8 mouse cellular contexts compared by ENCODE assay signal in the genomic region with DNA sequence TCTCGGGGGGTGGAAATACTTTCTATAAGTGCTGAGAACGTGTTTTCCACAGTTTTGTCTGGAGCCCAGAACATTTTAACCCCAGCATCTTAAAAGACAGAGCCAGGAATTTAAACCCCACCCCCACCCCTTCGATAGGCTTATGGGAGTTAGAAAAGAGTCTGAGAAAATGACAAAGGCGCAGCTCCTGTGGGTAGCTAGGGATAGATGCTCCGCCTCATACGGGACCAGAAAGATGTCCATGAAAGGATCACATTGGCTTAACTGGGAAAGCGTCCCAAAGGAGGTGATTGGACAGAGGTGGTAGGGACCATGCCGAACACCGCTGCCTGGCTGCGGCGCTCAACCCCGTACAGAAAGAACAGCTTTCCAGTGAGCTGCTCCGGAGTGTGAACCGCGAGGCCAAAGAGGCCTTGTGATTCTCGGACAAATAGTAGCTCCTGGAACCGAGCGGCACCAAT. TPM values are rescaled to one million over a fixed set of nuclear protein-coding genes. Genes with fewer than 3 reads are reported as not detected.
A peak's percentile ranks its signal among the peaks of the same experiment; 100 is the strongest.
DNase-seq lines count a peak whose midpoint lies in the region; ATAC-seq and TF ChIP-seq lines count a peak whose summit lies in the region.

No protein-coding gene starts in this region.

- ATAC-seq in lung, embryonic 15.5 days (ENCODE audit: borderline replicate concordance, extremely low read depth, low FRiP score, low TSS enrichment), result peak; percentile 69
- peak; percentile 65 for ATAC-seq in forebrain, postnatal 0 days
- peak; percentile 13 for ATAC-seq in inflammation-experienced regulatory T-cells, adult 6 months
- ATAC-seq in liver, embryonic 13.5 days (ENCODE audit: low read depth), result no peak
- ATAC-seq in neural tube, embryonic 14.5 days (ENCODE audit: low read depth), result peak; percentile 62

- no peaks in the 10 kb centered on the region for H3K27me3 ChIP-seq in lung, embryonic 15.5 days
- no peaks in the 10 kb centered on the region for H3K27me3 ChIP-seq in forebrain, postnatal 0 days (ENCODE audit: insufficient read depth, low read length)
- H3K27me3 ChIP-seq in liver, embryonic 13.5 days, result peaks cover 56% of the 10 kb centered on the region
- H3K27me3 ChIP-seq in neural tube, embryonic 14.5 days (ENCODE audit: control insufficient read depth, insufficient read depth, low read length), result no peaks in the 10 kb centered on the region

- no peak for DNase-seq in lung, adult 18-20 months
- peak; percentile 29 to 42 for DNase-seq in cerebellum, adult 18-20 months
- DNase-seq in forebrain, postnatal 0 days, result no peak
- DNase-seq in liver, embryonic 13.5 days, result no peak
- no peak for DNase-seq in spleen, adult 12 weeks (ENCODE audit: low spot score)

- no peaks in the 10 kb centered on the region for H3K9me3 ChIP-seq in lung, embryonic 15.5 days
- no peaks in the 10 kb centered on the region for H3K9me3 ChIP-seq in forebrain, postnatal 0 days (ENCODE audit: low read length)
- no peaks in the 10 kb centered on the region for H3K9me3 ChIP-seq in liver, embryonic 13.5 days (replicated peaks)
- no peaks in the 10 kb centered on the region for H3K9me3 ChIP-seq in neural tube, embryonic 14.5 days (ENCODE audit: control insufficient read depth, low read length)

- peak overlapping the region; percentile 73 for H3K27ac ChIP-seq in lung, embryonic 15.5 days
- peak overlapping the region; percentile 59 for H3K27ac ChIP-seq in forebrain, postnatal 0 days (ENCODE audit: low read depth, low read length)
- H3K27ac ChIP-seq in liver, embryonic 13.5 days, result no peak overlapping the region
- peak overlapping the region; percentile 75 for H3K27ac ChIP-seq in neural tube, embryonic 14.5 days (ENCODE audit: low read depth, low read length)

- H3K36me3 ChIP-seq in lung, embryonic 15.5 days, result no peaks in the 10 kb centered on the region
- no peaks in the 10 kb centered on the region for H3K36me3 ChIP-seq in forebrain, postnatal 0 days (ENCODE audit: insufficient read depth)
- H3K36me3 ChIP-seq in liver, embryonic 13.5 days, result no peaks in the 10 kb centered on the region
- H3K36me3 ChIP-seq in neural tube, embryonic 14.5 days (ENCODE audit: control insufficient read depth, insufficient read depth, low read length), result no peaks in the 10 kb centered on the region

- peak overlapping the region; percentile 38 for H3K9ac ChIP-seq in lung, embryonic 15.5 days
- peak overlapping the region; percentile 53 for H3K9ac ChIP-seq in forebrain, postnatal 0 days
- H3K9ac ChIP-seq in liver, embryonic 13.5 days, result no peak overlapping the region
- peak overlapping the region; percentile 52 for H3K9ac ChIP-seq in neural tube, embryonic 14.5 days (replicated peaks; ENCODE audit: low read depth, low read length)

- peak overlapping the region; percentile 93 for H3K4me2 ChIP-seq in lung, embryonic 15.5 days
- peak overlapping the region; percentile 95 for H3K4me2 ChIP-seq in forebrain, postnatal 0 days (ENCODE audit: low read depth)
- H3K4me2 ChIP-seq in liver, embryonic 13.5 days, result peak overlapping the region; percentile 66
- H3K4me2 ChIP-seq in neural tube, embryonic 14.5 days (ENCODE audit: low read depth, low read length), result peak overlapping the region; percentile 84

- H3K4me3 ChIP-seq in lung, embryonic 15.5 days, result peak overlapping the region; percentile 46
- H3K4me3 ChIP-seq in forebrain, postnatal 0 days (ENCODE audit: low read depth, low read length), result peak overlapping the region; percentile 57
- H3K4me3 ChIP-seq in liver, embryonic 13.5 days (replicated peaks), result peak overlapping the region; percentile 46
- peak overlapping the region; percentile 41 for H3K4me3 ChIP-seq in neural tube, embryonic 14.5 days (ENCODE audit: low read depth, low read length)

- WGBS in lung, embryonic 15.5 days, result under 1% methylated on average over 18 of the region's 18 CpGs
- WGBS in forebrain, postnatal 0 days, result under 1% methylated on average over 18 of the region's 18 CpGs
- 3% methylated on average over 18 of the region's 18 CpGs for WGBS in liver, embryonic 13.5 days (ENCODE audit: insufficient replicate concordance)
- WGBS in neural tube, embryonic 14.5 days, result 1% methylated on average over 18 of the region's 18 CpGs

- H3K4me1 ChIP-seq in lung, embryonic 15.5 days, result peaks cover 16% of the 10 kb centered on the region
- 0 out of 2 replicates have a peak, but pooled peaks cover 3% of the 10 kb centered on the region for H3K4me1 ChIP-seq in forebrain, postnatal 0 days (ENCODE audit: insufficient read depth)
- peaks cover 9% of the 10 kb centered on the region; the same call in 1 of the 2 replicates for H3K4me1 ChIP-seq in liver, embryonic 13.5 days (replicated peaks)
- H3K4me1 ChIP-seq in neural tube, embryonic 14.5 days (ENCODE audit: control insufficient read depth, insufficient read depth, low read length), result peaks cover 4% of the 10 kb centered on the region; the same call in 1 of the 2 replicates

- no peak for TF ChIP-seq CTCF in forebrain, postnatal 0 days (IDR thresholded peaks at IDR 0.05; ENCODE audit: low read depth)

RNA-seq across cellular contexts. Expression of gene Kdm7a, which starts 50.6 kb away (rescaled TPM):
- polyA plus RNA-seq in lung, embryonic 15.5 days (2015; fragmentation: Nextera tagmentation; extraction: Ambion mirVana), result 5.8 and 6.8 TPM in 2 replicates
- total RNA-seq in forebrain, postnatal 0 days (2014; rRNA removed), result 7.0 and 9.8 TPM in 2 replicates
- polyA plus RNA-seq in forebrain, postnatal 0 days (2015; fragmentation: Nextera tagmentation; extraction: Ambion mirVana), result 0.83 and 1.5 TPM in 2 replicates
- 10 to 100 TPM in 2 of 3 experiments, 1 to 10 TPM in 1; 8.6 to 13.2 (median 11.6) TPM for polyA plus RNA-seq in inflammation-experienced regulatory T-cells, adult 6 months (2017; shearing (Covaris generic))
- 9.1 and 11.6 TPM in 2 replicates for polyA plus RNA-seq in liver, embryonic 13.5 days (2015; fragmentation: Nextera tagmentation; extraction: Ambion mirVana)
- 5.8 and 10.1 TPM in 2 replicates for polyA plus RNA-seq in neural tube, embryonic 14.5 days (2014; fragmentation: Nextera tagmentation; extraction: Ambion mirVana)

Comparison
In these comparisons a context has a peak if more than half of its experiments do, and no peak if none do; other contexts are left out.
1. DNase-seq: peak in cerebellum, adult 18-20 months (2 of 2); none in lung, adult 18-20 months (0 of 2), forebrain, postnatal 0 days (single experiment), liver, embryonic 13.5 days (single experiment) and spleen, adult 12 weeks (single experiment).
2. Peak in every context shown above with its lines, with median percentiles within 50 percentile points of each other: H3K4me2 ChIP-seq and H3K4me3 ChIP-seq.